Mouse (Mus musculus) embryonic fibroblast, embryonic 13.5 days (primary cell): ENCODE results near the gene St13. TPM values are rescaled to one million over a fixed set of nuclear protein-coding genes. Genes with fewer than 3 reads are reported as not detected.
"Not testable (repeated sequence)": the region's sequence is repeated elsewhere in the genome, so short reads cannot be mapped to it uniquely, and the experiment has no call there.

Source experiments
- H3K27ac ChIP-seq: 2 replicates; pipeline ENCODE4 v1.5.1; 2012; ENCODE audit warnings: low read length, control low read depth, inconsistent platforms; ENCODE audit not compliant: insufficient read depth
- H3K4me1 ChIP-seq: 2 replicates; pipeline ENCODE4 v1.6.1; 2011; ENCODE audit warnings: low read length; ENCODE audit not compliant: control insufficient read depth, insufficient read depth
- H3K4me3 ChIP-seq: 2 replicates; pipeline ENCODE4 v1.5.1; 2011; ENCODE audit warnings: mild to moderate bottlenecking, control low read depth, low read length; ENCODE audit not compliant: insufficient read depth
- CTCF ChIP-seq: IDR thresholded peaks from 2 replicates; pipeline ENCODE4 v1.5.1; 2011; ENCODE audit warnings: mild to moderate bottlenecking, control low read depth, low read length, moderate library complexity, borderline replicate concordance; ENCODE audit not compliant: insufficient read depth
- POLR2A ChIP-seq: IDR thresholded peaks from 2 replicates; pipeline ENCODE4 v1.6.1; 2011; ENCODE audit warnings: low read depth, mild to moderate bottlenecking, control low read depth, low read length, moderate library complexity
- polyA plus RNA-seq: library from polyadenylated mRNA; stranded (reverse); fragments of >200 nt; gene quantifications from 2 replicates; pipeline ENCODE4 v1.2.4, GENCODE M21; 2011; ENCODE audit warnings: low read depth; ENCODE audit not compliant: missing spikeins, insufficient read length

The St13 gene
- 337 and 357 TPM in 2 replicates for polyA plus RNA-seq

DNA sequence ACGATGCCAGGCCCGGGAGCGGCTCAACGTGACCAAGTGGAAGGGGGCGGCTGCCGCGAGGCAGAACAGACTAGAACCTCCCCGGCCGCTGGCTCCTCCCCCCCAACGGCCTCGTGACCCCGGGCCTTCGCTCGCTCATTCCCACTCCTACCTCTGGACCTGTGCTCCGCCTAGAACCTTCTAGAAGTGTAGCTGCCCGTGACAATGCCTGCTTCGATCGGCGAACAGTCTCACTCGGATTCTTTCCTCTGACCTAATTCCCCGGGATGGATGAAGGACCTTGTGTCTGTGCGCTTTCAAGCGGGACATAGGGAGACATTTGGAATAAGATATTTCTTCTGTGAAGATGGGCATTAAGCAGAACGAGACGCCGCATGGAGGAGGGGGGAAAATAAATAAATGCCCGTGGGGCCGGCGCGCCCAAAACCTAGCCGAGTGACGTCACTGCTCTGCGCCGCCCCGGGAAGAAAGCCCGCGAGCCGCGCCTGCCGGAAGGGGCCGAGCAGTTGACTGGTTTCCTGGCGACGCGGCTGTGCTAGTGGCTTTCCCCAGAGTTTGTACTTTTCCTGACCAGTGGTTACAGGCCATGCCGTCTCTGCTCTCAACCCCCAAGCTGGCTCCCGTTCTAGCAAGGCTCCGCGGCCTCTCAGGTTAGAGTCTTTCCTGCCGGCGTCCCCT, at the start of gene St13, which contains the start of gene Xpnpep3:
St13 (minus strand) TSS at position 440 of the 678 bp plus-strand sequence.
Xpnpep3 (plus strand) TSS at position 501 of the 678 bp plus-strand sequence.
- TF ChIP-seq CTCF (no peak), POLR2A (peak; percentile 76)
- H3K27ac ChIP-seq, result peak within 1 kb of the TSS; percentile 96
- peaks cover 4% of the 10 kb centered on the region; the same call in 1 of the 2 replicates for H3K4me1 ChIP-seq
- H3K4me3 ChIP-seq, result peak within 1 kb of the TSS; percentile 88

DNA sequence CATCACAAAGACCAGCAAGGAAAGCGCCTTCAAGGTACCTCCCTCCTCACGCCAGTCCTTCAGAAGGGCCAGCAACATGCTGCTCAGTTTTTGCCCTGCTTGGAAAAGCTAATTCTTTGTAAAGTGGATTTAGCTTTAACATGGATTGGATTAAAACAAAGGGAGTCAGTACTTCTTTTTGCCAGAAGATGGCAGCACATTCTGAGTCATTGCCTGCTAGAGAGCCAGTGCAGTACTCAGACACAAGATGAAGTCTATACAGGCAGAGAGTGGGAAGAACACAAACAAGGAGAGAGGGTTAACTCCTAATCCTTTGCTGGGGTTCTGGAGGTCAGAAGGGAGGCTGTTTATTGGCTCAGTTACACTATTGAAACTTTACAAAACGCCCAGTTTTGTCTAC, 48.6 kb upstream of the St13 start:
- Histone ChIP-seq H3K4me1 (no peaks in the 10 kb centered on the region), H3K27ac (no peak overlapping the region)
- TF ChIP-seq POLR2A (no peak), CTCF (no peak)

DNA sequence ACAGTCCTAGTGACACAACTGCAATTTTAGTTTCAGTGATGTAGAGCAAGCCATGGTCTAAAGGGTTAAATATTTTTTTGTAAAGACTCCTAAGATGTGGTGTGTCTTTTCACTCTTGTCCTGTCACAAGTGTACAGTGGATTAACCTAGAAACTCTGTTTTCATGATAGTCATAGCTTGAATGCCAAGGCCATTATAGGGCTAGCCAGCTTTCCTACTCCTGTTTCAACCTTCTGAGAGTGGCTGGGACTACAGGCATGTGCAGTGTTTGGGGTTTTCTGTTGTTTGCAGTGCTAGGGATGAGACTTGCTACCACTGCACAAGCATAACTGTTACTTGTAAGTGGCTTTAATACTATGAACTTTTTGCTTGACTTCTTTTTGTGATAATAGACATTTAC, 39.4 kb upstream of the St13 start:
- Histone ChIP-seq H3K4me3 (no peak overlapping the region), H3K27ac (no peak overlapping the region), H3K4me1 (no peaks in the 10 kb centered on the region)
- TF ChIP-seq POLR2A (no peak), CTCF (no peak)

More for the DNA sequence above, 48.6 kb upstream of the St13 start:
- no peak overlapping the region for H3K4me3 ChIP-seq

DNA sequence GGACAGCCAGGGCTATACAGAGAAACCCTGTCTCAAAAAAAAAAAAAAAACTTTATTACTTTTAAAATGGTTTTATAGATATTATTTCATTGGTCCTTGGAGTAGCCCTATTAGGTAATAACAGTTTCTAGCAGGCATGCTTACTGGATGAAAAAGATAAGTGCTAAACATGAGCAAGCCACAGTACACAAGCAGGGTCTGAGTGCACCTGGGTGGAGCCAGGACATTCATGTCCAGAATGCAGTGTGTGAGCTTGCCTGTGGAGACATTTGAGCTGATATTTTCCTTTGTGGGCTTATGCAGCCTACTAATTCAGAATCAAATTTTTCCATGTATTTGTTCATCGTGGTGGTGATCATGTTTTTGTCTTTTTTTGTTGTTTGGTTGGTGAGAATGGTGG, 38.5 kb upstream of the St13 start:
- TF ChIP-seq CTCF, result no peak
- no peak for TF ChIP-seq POLR2A
- no peak overlapping the region for H3K27ac ChIP-seq
- H3K4me3 ChIP-seq, result no peak overlapping the region
- H3K4me1 ChIP-seq, result no peaks in the 10 kb centered on the region

DNA sequence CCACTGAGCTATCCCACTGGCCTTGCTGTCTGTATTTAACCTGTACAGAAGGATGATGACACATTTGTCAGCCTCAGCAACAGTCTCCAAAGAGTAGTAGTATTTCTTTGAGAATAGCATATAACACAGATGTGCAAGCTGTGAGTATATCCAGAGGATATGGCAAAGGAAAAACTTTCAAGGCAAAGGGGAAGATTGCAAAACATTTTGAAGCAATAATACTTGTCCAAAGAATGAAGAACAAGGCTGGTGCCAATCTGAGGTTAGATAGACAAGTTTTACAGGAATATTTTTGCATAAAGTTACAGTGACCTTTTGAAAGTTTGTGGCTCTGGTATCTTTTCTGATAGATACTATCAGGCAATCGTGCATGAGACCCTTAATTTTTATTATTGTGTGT, 31.3 kb upstream of the St13 start:
- Histone ChIP-seq H3K27ac (no peak overlapping the region), H3K4me3 (no peak overlapping the region), H3K4me1 (no peaks in the 10 kb centered on the region)
- TF ChIP-seq CTCF, result no peak
- no peak for TF ChIP-seq POLR2A

DNA sequence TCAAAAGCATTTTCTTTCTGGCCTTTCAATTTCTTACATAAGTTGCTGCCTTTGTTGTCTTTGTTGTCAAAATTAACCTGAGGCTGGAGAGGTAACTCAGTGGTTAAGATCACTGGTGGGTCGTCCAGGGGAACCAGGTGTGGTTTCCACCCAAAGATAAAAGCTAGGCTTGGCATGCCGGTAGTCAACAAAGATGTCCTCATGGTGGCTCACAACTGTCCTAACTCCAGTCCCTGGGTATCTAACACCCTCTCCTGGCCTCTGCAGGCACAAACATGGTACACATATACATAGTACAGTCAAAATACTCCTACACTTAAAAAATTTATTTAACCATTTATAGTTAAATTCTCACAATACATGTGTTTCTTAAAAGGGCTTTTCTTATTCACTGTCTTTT, 28.1 kb upstream of the St13 start:
- H3K4me3 ChIP-seq, result no peak overlapping the region
- TF ChIP-seq POLR2A (no peak), CTCF (no peak)
- no peaks in the 10 kb centered on the region for H3K4me1 ChIP-seq
- no peak overlapping the region for H3K27ac ChIP-seq

DNA sequence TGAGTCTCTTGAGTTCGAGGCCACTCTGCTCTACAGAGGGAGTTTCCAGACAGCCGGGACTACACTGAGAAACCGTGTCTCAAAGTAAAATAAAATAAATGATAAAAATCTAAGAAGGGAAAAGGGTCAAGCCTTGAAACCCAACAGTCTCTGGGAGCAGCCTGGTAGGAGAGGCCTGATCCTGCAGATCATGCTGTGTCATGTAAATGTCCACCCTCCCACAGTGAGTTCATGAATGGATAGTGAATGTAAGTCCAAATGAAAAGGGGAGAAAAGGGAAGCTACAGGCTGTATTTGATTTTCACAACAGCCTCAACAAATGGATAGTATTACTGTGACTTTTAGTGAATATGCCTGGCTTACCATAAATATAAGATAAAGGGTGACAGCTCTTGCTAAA, 25.4 kb upstream of the St13 start:
- H3K4me3 ChIP-seq, result no peak overlapping the region
- H3K4me1 ChIP-seq, result no peaks in the 10 kb centered on the region
- TF ChIP-seq CTCF, result no peak
- TF ChIP-seq POLR2A, result no peak
- H3K27ac ChIP-seq, result no peak overlapping the region

DNA sequence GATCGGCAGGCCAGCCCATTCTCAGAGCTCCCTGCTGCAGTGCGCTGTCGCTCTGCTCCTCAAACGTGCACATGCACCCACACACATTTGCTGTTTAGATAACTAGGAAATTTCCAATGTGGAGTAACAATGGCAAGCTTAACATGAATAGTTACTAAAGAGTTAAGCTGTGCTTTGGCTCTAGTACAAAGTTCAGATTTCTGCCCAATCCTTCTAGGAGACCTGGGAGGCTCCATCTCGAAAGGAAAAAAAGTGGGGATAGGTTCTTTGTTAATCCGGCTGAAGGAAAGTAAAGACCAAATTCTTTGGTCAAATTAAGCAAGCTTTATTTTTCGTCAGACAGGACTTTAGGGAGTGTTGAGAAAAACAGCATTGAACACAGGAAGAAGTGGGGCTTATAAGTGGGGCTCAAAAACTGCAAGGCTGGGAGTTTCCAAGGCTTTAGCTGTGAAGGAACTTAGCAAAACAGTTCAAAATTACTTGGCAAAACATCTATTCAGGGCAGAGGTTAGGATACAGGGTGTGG, 22.3 kb upstream of the St13 start:
- no peak overlapping the region for H3K4me3 ChIP-seq
- no peak overlapping the region for H3K27ac ChIP-seq
- TF ChIP-seq POLR2A, result no peak
- no peak for TF ChIP-seq CTCF
- H3K4me1 ChIP-seq, result no peaks in the 10 kb centered on the region

DNA sequence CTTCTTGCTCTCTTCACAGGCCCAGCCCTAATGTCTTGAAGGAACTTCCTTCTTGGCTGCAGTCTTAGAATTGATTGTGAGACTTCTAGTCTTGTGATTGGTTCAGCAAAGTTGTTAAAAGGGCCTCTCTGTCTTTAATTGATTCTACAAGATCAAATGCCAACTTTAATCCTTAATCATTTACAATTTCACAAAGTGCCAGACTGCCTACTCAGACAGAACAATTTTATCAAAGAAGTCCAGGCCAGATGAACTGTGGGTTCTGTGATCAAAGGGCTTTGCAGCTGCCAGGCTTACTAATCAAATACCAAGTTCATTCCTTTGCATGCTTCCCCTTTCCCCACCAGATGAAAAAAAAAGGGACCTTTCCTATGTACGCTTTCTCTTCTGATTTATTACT, 21.6 kb upstream of the St13 start:
- Histone ChIP-seq H3K27ac (no peak overlapping the region), H3K4me1 (no peaks in the 10 kb centered on the region), H3K4me3 (no peak overlapping the region)
- no peak for TF ChIP-seq POLR2A
- no peak for TF ChIP-seq CTCF

DNA sequence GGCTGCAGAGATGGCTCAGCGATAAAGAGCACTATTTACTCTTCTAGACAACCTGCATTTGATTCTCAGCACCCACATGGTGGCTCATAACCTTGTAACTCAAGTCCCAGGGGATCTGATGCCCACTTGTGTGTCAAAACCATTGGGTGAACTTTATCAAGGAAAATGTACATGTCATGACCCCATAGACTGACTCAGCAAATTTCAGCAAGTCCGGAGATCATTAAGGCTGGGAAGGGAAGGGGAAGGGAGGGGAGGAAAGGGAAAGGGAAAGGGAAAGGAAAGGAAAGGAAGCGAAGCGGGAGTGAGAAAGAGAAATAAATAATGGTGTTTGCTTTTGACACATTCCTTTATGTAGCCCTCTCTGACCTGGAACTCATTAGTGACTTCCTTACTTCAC, 18.2 kb upstream of the St13 start:
- H3K27ac ChIP-seq, result no peak overlapping the region
- no peak for TF ChIP-seq POLR2A
- no peak for TF ChIP-seq CTCF

DNA sequence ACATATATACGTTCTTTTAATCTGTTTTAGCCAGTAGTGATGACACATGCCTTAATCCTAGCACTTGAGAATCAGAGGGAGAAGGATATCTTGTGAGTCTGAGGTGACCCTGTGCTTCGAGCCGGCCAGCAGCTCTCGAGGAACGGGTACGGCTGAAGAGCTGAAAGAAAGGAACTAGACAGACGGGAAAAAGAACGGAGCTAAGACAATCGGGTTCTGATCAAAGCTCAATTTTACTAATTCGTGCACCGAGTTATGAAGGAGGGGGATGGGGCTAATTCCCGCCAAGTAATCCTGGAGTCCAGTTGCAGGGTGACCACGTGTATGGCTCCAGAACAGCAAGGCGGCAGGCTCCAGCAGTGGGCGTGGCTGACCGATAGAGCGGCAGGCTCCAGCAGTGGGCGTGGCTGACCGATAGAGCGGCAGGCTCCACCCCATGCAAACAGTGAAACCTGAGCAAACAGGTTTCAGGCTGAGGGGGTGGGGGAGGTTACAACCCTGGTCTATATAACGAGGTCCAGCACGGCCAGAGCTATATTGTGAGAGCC, 17.0 kb upstream of the St13 start:
- H3K27ac ChIP-seq, result not testable (repeated sequence)

More for the DNA sequence above, 18.2 kb upstream of the St13 start:
- Histone ChIP-seq H3K4me3 (no peak overlapping the region), H3K4me1 (no peaks in the 10 kb centered on the region)

More for the DNA sequence above, 17.0 kb upstream of the St13 start:
- H3K4me1 ChIP-seq, H3K4me3 ChIP-seq: not testable (repeated sequence)
